Comparison of ENCODE assay signal across 9 mouse cellular contexts in genomic region chr11:88993625-88994024, GRCm38 (mm10). TPM values are rescaled to one million over a fixed set of nuclear protein-coding genes. Genes with fewer than 3 reads are reported as not detected.
DNase-seq lines count a peak whose midpoint lies in the region; ATAC-seq and TF ChIP-seq lines count a peak whose summit lies in the region.
"Had no signal": no experiment of that assay in that cellular context is flagged by ENCODE, and none has a peak within 500 bp of the region (broad histone marks: within the 10 kb centered on the region; RNA-seq: fewer than 3 reads in every experiment).

No protein-coding gene starts in this region.

- no peak for TF ChIP-seq POLR2A in cerebellum, adult 2 months (IDR thresholded peaks at IDR 0.05; ENCODE audit: borderline replicate concordance, insufficient read depth, low read length)
- TF ChIP-seq POLR2A in bone marrow macrophage, adult 2 months (IDR thresholded peaks at IDR 0.05; ENCODE audit: borderline replicate concordance, low read depth, low read length) = no peak

- H3K27me3 ChIP-seq in cerebellum, adult 2 months (ENCODE audit: control insufficient read depth, insufficient read depth, low read length) = no peaks in the 10 kb centered on the region
- no peaks in the 10 kb centered on the region for H3K27me3 ChIP-seq in heart, postnatal 0 days (ENCODE audit: control insufficient read depth, insufficient read depth, low read length)
- H3K27me3 ChIP-seq: heart, embryonic 13.5 days had no signal

- H3K4me2 ChIP-seq in heart, postnatal 0 days (ENCODE audit: low read depth, low read length) = no peak overlapping the region
- H3K4me2 ChIP-seq: heart, embryonic 13.5 days had no signal

- H3K4me1 ChIP-seq in cerebellum, adult 2 months (ENCODE audit: control insufficient read depth, insufficient read depth, low read length) = no peaks in the 10 kb centered on the region; the same call in 1 of the 2 replicates
- H3K4me1 ChIP-seq in bone marrow macrophage, adult 2 months (ENCODE audit: control insufficient read depth, insufficient read depth, low read length) = peaks cover 31% of the 10 kb centered on the region
- 0 out of 2 replicates have a peak, but pooled peaks cover 9% of the 10 kb centered on the region for H3K4me1 ChIP-seq in heart, postnatal 0 days (ENCODE audit: control insufficient read depth, insufficient read depth)

- 19% methylated on average over 5 of the region's 5 CpGs for WGBS in cerebellum, adult 2 months
- WGBS in heart, postnatal 0 days = 16% methylated on average over 5 of the region's 5 CpGs

- no peak overlapping the region for H3K9ac ChIP-seq in heart, postnatal 0 days (replicated peaks; ENCODE audit: low read depth, low read length)
- H3K9ac ChIP-seq: heart, embryonic 13.5 days had no signal

- DNase-seq in cerebellum, adult 2 months = peak in 1 of 2 experiments; percentile 23
- peak; percentile 79 for DNase-seq in heart, postnatal 0 days (ENCODE audit: low spot score)
- peak; percentile 71 to 75 for DNase-seq in kidney, postnatal 4 days
- DNase-seq in thymus, adult 18-20 months = peak; percentile 53 to 77

- H3K4me3 ChIP-seq in cerebellum, adult 2 months (replicated peaks; ENCODE audit: insufficient read depth, low read depth, low read length) = no peak overlapping the region
- no peak overlapping the region for H3K4me3 ChIP-seq in bone marrow macrophage, adult 2 months (ENCODE audit: insufficient read depth, low read length)
- no peak overlapping the region for H3K4me3 ChIP-seq in heart, postnatal 0 days (ENCODE audit: low read depth, low read length)
- H3K4me3 ChIP-seq: heart, embryonic 13.5 days had no signal

- TF ChIP-seq CTCF in cerebellum, adult 2 months (IDR thresholded peaks at IDR 0.05; ENCODE audit: borderline replicate concordance, insufficient read depth, low read depth, low read length) = peak; percentile 44; the same call in 1 of the 2 replicates
- TF ChIP-seq CTCF in bone marrow macrophage, adult 2 months (IDR thresholded peaks at IDR 0.05; ENCODE audit: low read depth, low read length) = no peak
- peak; percentile 75 for TF ChIP-seq CTCF in heart, postnatal 0 days (IDR thresholded peaks at IDR 0.05; ENCODE audit: low read depth)

- H3K36me3 ChIP-seq in heart, postnatal 0 days (replicated peaks; ENCODE audit: control insufficient read depth, insufficient read depth, low read length) = peaks cover 7% of the 10 kb centered on the region; the same call in 1 of the 2 replicates

- no peak for ATAC-seq in cerebellum, adult (ENCODE audit: insufficient number of reproducible peaks, low FRiP score, low TSS enrichment)
- peak; percentile 89 for ATAC-seq in CD4-positive, CD25-positive, alpha-beta regulatory T cell, adult 4 months
- ATAC-seq in heart, postnatal 0 days (ENCODE audit: insufficient read depth, low read depth) = peak; percentile 55
- peak; percentile 94 for ATAC-seq in megakaryocyte, adult 5-6 weeks (ENCODE audit: poor library complexity, severe bottlenecking)

- H3K27ac ChIP-seq in cerebellum, adult 2 months (ENCODE audit: insufficient read depth, low read length) = no peak overlapping the region
- peak overlapping the region; percentile 86 for H3K27ac ChIP-seq in bone marrow macrophage, adult 2 months (ENCODE audit: insufficient read depth, low read depth, low read length)
- H3K27ac ChIP-seq in heart, postnatal 0 days (ENCODE audit: low read depth) = peak overlapping the region; percentile 40; the same call in 1 of the 2 replicates
- H3K27ac ChIP-seq: heart, embryonic 13.5 days had no signal

- H3K9me3 ChIP-seq in heart, postnatal 0 days (replicated peaks; ENCODE audit: control insufficient read depth, low read length) = no peaks in the 10 kb centered on the region
- H3K9me3 ChIP-seq: heart, embryonic 13.5 days had no signal

- no peak; the same call in 1 of the 2 replicates for TF ChIP-seq EP300 in heart, postnatal 0 days (IDR thresholded peaks at IDR 0.05; ENCODE audit: low read depth)

RNA-seq across cellular contexts. Expression of gene Trim25, which starts 5.6 kb away (rescaled TPM):
- polyA plus RNA-seq in cerebellum, adult 2 months (2012; rRNA removed) = 2.4 and 2.5 TPM in 2 replicates
- polyA plus RNA-seq in CD4-positive, CD25-positive, alpha-beta regulatory T cell, adult 4 months (2017; shearing (Covaris generic)) = 10 to 100 TPM; 14.0 to 25.6 TPM
- 85.2 and 95.7 TPM in 2 replicates for polyA plus RNA-seq in bone marrow macrophage, adult 2 months (2012; ENCODE audit: insufficient read depth, insufficient read length, missing spikeins)
- 7.8 and 10.5 TPM in 2 replicates for total RNA-seq in heart, postnatal 0 days (2014; rRNA removed; ENCODE audit: low replicate concordance)
- polyA plus RNA-seq in heart, postnatal 0 days (2015; fragmentation: Nextera tagmentation; extraction: Ambion mirVana) = 14.5 and 16.1 TPM in 2 replicates
- total RNA-seq in megakaryocyte, adult 5-6 weeks (2015) = 33.4 and 33.7 TPM in 2 replicates
- total RNA-seq in megakaryocyte, adult 5-6 weeks (2017) = 24.5 and 28.7 TPM in 2 replicates

RNA-seq across cellular contexts. Expression of gene Coil, which starts 23.6 kb away (rescaled TPM):
- 22.3 and 23.5 TPM in 2 replicates for polyA plus RNA-seq in cerebellum, adult 2 months (2012; rRNA removed)
- 1 to 10 TPM; 6.0 to 9.6 TPM for polyA plus RNA-seq in CD4-positive, CD25-positive, alpha-beta regulatory T cell, adult 4 months (2017; shearing (Covaris generic))
- 6.0 and 7.2 TPM in 2 replicates for polyA plus RNA-seq in bone marrow macrophage, adult 2 months (2012; ENCODE audit: insufficient read depth, insufficient read length, missing spikeins)
- 5.3 and 8.5 TPM in 2 replicates for total RNA-seq in heart, postnatal 0 days (2014; rRNA removed; ENCODE audit: low replicate concordance)
- 4.6 and 5.3 TPM in 2 replicates for polyA plus RNA-seq in heart, postnatal 0 days (2015; fragmentation: Nextera tagmentation; extraction: Ambion mirVana)
- 6.6 and 7.2 TPM in 2 replicates for total RNA-seq in megakaryocyte, adult 5-6 weeks (2015)
- 6.4 and 7.0 TPM in 2 replicates for total RNA-seq in megakaryocyte, adult 5-6 weeks (2017)

RNA-seq across cellular contexts. Expression of gene Elobl, which starts 26.9 kb away (rescaled TPM):
- not detected in 2 replicates for polyA plus RNA-seq in cerebellum, adult 2 months (2012; rRNA removed)
- not detected for polyA plus RNA-seq in CD4-positive, CD25-positive, alpha-beta regulatory T cell, adult 4 months (2017; shearing (Covaris generic))
- not detected in 2 replicates for polyA plus RNA-seq in bone marrow macrophage, adult 2 months (2012; ENCODE audit: insufficient read depth, insufficient read length, missing spikeins)
- not detected in 2 replicates for total RNA-seq in heart, postnatal 0 days (2014; rRNA removed; ENCODE audit: low replicate concordance)
- polyA plus RNA-seq in heart, postnatal 0 days (2015; fragmentation: Nextera tagmentation; extraction: Ambion mirVana) = not detected in 2 replicates
- not detected in 2 replicates for total RNA-seq in megakaryocyte, adult 5-6 weeks (2015)
- not detected in 2 replicates for total RNA-seq in megakaryocyte, adult 5-6 weeks (2017)
- polyA plus RNA-seq: heart, embryonic 13.5 days had no signal

RNA-seq across cellular contexts. Expression of gene Scpep1, which starts 38.4 kb away (rescaled TPM):
- 17.5 and 18.6 TPM in 2 replicates for polyA plus RNA-seq in cerebellum, adult 2 months (2012; rRNA removed)
- 10 to 100 TPM; 13.7 to 19.0 TPM for polyA plus RNA-seq in CD4-positive, CD25-positive, alpha-beta regulatory T cell, adult 4 months (2017; shearing (Covaris generic))
- polyA plus RNA-seq in bone marrow macrophage, adult 2 months (2012; ENCODE audit: insufficient read depth, insufficient read length, missing spikeins) = 259 and 279 TPM in 2 replicates
- 36.0 and 44.6 TPM in 2 replicates for total RNA-seq in heart, postnatal 0 days (2014; rRNA removed; ENCODE audit: low replicate concordance)
- 36.9 and 41.4 TPM in 2 replicates for polyA plus RNA-seq in heart, postnatal 0 days (2015; fragmentation: Nextera tagmentation; extraction: Ambion mirVana)
- total RNA-seq in megakaryocyte, adult 5-6 weeks (2015) = 173 and 192 TPM in 2 replicates
- total RNA-seq in megakaryocyte, adult 5-6 weeks (2017) = 87.6 and 89.8 TPM in 2 replicates
